Mouse (Mus musculus) regulatory T cell (primary cell): ENCODE results near the gene Rbms3.

ENCODE experiments used
- in situ Hi-C: fragments of 300-600 bp; cut with MboI, MseI; formaldehyde crosslinking; loops from one replicate; pipeline ENCODE4 v1.15.1; 2025; ENCODE audit warnings: high pct_unique_total_duplicates

Gene Rbms3

DNA sequence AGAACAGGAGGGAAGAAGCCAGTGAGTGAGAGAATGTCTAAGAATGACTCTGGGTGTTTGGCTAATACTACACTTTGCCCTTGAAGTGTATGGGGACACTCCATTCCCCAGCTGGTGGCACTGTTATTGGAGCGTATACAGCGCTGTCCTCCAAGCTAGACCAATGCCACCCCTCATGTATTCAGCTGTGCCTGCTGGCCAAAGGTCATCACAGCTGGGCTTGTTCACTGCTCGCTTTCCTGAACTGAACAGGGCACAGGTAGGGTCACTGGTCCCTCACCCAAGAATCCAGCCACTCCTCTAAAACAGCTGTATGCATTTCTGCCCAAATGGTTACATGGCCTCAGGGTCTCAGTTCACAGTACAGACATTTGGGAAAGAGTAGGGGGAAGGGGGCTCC lies 253.9 kb downstream of the Rbms3 start:
- in situ Hi-C loops, result no loop called here

DNA sequence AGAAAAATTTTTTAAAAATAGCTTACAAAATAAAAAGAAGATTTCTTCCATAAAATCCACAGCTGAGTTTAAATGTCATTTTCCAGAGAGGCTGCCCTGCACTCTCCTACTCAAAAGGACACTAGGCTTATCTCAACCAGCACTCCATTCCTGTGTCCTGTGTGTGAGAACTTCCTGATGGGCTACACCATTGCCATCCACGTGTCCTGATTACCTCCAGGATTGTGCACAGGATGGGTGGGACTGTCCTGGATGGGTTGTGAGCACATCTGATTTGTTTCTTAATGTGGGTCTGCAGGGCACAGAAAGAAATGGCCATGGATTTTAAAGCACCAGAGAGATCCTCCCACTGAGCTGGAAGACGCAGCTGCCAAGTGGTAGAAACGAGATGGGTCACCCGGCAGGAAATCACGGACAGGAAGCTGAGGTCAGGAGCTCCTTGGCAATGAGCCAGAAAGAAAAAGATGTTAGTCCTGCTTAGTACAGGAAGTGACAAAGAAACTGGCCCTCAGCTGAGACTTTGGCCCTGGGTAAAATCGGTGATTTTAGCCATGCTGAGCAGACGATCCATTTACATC lies 256.5 kb downstream of the Rbms3 start:
- in situ Hi-C loops, result no loop called here

DNA sequence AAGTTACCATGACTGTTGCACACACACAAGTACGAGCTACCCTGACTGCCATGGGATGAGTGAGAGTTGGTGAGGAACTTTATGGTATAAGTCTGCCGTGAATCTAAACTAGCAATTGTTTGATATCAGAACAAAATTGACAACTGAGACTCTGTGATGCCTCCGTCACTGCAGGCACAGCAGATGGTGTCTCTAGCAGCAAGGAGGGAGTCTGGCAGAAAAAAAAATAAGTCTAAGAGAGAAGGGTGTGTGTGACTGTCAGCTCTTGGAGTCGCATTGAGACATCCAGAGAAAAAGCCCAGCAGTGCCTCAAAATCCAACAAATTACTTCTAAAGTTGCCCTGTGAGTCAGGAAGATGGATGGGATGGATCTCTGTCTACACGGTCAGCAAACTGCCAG lies 257.7 kb downstream of the Rbms3 start:
- in situ Hi-C loops, result no loop called here

DNA sequence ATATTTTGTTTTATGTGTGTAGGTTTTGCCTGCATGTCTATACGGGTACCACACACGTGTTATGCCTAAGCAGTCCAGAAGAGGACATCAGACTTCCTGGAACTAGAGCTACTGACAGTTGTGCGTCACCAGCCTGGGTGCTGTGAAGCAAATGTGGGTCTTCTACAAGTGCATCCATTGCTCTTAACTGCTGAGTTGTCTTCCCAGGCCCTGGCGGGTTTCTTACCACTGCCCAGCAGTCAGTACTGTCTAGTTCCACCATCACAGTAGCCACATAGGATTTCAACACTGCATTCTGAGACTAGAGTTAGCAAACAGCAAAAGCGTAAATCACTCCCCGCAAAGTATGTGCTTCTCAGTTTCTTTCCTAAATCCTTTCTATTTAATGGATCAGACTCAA lies 259.6 kb downstream of the Rbms3 start:
- in situ Hi-C loops, result no loop called here

DNA sequence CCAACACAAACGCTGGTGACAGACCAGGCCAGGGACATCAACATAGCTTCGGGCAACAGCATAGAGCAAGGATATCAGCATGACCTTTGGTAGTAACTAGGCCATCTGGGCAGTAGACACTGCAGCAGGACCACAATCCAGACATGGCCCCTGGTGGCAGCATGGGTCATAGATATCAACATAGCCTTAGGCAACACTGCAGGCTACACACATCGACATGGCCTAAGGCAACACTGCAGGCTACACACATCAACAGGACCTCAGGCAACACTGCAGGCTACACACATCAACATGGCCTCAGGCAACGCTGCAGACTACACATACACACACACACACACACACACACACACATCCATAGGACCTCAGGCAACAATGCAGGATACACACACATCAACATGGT lies 261.7 kb downstream of the Rbms3 start:
- in situ Hi-C loops, result no loop called here

DNA sequence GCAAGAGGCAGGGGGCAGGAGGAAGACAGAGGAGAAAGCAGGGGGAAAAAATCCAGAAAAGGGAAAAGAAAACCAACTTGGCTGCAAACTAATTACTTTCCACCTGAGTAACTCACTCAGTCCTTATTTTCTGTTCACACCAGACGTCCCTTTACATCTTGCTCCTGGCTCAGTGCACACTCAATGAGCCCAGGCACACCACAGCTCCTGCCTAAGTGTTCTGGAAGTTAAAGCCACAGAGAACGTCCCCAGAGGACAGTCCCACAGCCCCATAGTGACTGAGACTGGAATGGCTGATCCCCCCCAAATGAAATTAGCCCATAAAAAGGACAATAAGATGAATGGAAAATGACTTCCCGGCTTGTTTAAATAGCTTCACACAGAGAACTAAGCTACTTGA lies 265.1 kb downstream of the Rbms3 start:
- in situ Hi-C loops, result no loop called here

DNA sequence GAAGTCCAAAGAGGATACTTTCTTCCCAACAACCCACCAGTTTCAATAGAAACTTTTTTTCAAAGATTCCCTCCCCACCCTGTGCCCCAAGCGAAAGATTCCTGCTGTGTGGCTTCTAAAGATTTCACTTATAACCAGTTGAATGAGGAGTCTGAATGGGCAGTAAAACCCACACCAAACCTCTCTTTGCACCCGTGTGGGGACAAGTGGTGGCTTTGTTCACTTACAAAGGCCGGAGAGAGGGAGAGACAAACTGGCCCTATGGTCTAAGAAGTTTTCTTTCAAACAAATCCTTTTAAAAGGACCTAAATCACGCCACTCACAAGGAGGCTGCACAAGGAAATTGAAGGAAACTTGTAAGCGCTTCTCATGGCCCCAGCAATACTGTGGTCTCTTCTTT lies 268.3 kb downstream of the Rbms3 start:
- in situ Hi-C loops, result no loop called here

DNA sequence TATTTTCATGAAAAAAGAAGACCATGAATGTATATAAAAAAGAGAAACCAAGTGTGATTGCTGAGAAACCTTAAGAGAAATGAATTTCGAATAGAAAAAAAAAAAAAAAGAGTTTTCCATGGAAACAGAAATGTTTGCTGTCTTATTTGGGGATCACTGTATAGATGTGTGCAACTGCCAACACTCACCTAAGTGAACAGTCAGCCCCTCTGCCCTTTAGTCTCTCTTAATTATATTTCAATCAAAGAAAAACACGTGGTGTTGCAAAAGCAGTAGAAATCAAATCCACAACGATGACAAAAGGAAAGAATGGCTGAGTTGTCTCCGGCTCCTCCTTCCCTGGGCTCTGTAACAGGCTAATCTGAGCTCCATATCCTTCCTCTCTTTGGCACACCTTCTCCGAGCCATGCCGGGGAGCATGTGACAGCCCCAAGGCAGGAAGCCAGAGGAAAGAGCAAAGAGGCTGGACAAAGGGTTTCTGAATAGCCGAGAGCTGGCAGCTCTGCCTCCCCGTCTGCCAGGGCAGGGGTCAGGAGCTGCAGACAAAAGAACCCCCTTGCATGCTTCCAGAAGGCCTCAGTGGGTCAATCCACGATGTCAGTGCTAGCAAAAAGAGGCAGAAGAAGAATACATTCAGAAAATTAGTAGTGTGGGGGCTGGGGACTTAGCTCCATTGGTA lies 272.8 kb downstream of the Rbms3 start:
- in situ Hi-C loops, result no loop called here

DNA sequence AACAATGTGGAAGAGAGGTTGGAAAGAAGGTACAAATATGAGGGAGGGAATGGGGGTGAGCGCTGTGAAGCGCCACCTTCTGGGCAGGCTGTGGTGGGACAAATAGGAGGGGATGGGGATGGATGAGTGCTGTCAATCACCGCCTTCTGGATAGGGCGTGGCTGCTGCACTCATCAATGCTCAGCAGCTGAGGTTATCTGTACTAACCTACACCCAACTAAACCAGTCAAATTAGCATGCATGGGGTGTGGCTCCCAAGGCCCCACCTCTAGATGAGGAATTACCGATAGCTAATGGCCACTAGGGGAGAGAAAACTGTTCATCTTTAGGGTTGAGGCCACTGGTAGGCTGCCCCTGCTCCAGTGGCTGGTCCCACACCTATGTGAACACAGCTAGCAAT lies 274.2 kb downstream of the Rbms3 start:
- in situ Hi-C loops, result no loop called here

DNA sequence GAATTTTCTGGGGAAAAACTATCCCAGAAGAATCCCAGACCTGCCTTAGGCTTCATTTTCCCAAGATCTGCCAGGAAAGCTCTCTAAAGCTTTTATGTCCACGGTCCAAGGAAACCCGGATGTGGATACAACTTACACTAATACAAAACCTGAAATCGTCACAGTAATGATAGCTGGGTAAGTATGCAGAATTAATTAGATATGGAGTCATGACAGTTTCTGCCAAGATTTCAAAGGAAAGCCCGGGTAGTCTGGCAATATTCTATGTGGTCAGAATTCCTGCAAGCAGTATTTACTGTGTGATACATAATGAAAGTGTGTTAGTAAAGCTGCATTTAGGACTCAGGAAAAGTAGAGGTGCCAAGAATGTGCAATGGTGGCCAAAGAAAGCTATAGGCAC lies 287.4 kb downstream of the Rbms3 start:
- in situ Hi-C loops, result no loop called here

DNA sequence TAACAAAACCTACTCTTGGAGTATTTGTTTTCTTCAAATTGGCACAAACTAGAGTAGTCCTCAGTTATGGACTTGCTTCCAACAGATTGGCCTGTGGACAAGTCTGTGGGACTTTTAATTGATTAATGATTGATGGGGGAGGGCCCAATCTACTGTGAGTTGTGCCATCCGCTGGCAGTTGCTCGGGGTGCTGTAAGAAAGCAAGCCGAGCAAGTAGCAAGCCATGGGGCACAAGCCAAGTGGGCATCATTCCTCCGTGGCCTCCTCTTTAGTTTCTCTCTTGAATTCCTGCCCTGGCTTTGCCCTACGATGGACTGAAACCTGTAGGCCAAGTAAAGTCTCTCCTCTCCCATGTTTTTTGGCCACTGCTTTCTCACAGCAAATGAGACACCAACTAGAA lies 299.0 kb downstream of the Rbms3 start:
- in situ Hi-C loops, result no loop called here

DNA sequence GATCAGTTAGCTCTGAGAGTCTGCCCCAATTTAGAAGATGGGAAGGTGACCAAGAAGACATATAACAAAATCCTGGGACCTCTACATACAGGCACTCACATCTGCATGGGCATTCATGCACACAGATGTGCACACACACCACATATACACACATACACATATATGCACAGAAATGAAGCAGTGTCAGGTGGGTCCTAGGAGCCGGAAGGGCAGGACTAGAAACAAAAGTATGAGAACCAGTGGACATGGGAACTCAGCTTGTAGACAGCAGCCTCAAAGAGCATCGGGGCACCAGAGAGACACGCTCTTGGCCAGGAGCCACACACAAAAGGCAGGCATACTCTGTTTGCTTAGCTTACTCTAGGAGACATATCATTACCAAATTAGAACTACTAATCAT lies 310.4 kb downstream of the Rbms3 start:
- in situ Hi-C loops, result no loop called here

DNA sequence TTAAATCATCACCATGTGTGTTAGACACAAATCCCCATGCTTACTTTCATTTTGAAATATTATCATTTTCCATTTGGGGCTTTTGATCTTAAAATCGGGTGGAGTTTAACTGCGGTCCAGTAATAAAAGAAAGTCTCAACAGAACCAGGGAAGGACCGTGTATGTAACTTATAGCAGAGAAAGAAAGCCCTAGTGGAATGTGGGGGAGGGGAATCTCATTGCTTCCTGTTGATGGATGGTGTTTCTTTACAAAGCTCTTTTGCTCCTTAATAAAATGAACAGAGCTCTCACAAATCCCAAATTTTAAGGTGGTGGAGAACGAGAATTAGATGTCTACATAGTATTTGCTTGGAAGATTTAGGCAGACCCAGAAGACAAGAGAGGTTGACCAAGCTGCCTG lies 311.3 kb downstream of the Rbms3 start:
- in situ Hi-C loops, result no loop called here

DNA sequence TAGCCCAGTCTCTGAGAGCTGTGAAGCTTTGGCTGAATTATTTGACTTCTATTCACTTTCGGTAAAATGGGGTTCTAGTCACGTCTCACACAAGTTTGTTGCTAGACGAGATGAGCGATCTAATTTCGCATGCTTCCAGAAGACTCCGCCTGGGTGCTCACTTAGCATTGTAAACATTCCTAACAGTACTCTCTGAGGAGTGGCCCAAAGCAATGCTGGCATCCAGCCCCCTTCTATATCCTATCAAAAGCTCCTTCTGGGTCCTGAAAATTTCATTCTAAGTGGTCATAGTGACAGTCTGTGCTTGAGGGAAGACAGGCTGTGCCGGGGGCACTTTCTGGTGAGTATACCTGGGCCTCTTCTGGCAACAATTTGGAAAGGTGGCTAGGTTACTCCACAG lies 312.5 kb downstream of the Rbms3 start:
- in situ Hi-C loops, result no loop called here

DNA sequence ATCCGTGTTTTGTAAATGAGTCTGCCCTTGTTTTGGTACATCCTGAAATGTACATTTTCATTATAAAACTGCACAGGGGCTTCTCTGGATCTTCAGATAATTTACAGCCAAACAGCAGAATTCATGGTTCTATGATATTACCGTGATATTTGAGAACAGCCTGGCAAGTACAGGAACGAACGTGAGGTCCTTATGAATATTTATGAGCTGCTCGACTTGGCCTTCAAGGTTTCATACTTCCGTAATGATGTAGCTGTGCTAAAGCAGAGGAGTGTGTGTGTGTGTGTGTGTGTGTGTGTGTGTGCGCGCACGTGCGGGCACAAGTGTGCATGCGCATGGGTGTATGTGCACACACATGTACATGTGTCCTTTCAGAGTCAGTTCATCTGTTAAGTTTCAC lies 316.1 kb downstream of the Rbms3 start:
- in situ Hi-C loops, result no loop called here

DNA sequence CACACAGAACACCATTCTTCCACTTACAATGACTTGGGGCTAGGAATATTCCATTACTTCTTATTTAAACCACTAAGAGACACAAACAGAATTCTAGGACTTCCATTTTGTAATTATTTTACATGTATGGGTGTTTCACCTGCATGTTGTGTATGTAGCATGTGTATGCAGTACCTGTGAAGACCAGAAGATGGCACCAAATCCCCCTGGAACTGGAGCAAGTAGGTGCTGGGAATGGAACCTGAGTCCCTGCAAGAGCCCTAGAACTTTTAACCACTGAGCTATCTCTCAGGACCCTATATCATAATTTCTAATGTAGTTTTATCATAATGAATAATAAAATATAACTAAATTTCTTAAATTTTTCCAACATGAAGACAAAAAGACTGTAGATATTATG lies 319.9 kb downstream of the Rbms3 start:
- in situ Hi-C loops, result no loop called here

DNA sequence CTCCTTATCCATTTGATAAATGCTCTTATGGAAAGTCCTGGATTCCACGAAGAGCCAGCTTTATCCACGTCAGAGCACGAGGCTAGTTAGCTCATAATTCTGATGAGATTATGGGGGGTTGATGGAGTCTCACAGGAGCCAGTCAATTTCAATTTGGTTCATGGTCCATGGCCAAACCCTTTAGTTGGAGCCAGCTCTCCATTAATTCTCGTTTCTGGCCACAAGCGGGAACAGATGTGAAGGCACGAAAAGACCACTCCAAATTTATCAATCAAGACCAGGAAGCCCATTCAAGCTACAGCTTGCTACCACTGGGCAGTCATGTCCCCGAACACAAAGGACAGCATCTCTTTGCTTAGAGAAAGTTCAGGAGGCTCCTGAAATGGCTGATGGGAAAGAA lies 330.7 kb downstream of the Rbms3 start:
- in situ Hi-C loops, result no loop called here

DNA sequence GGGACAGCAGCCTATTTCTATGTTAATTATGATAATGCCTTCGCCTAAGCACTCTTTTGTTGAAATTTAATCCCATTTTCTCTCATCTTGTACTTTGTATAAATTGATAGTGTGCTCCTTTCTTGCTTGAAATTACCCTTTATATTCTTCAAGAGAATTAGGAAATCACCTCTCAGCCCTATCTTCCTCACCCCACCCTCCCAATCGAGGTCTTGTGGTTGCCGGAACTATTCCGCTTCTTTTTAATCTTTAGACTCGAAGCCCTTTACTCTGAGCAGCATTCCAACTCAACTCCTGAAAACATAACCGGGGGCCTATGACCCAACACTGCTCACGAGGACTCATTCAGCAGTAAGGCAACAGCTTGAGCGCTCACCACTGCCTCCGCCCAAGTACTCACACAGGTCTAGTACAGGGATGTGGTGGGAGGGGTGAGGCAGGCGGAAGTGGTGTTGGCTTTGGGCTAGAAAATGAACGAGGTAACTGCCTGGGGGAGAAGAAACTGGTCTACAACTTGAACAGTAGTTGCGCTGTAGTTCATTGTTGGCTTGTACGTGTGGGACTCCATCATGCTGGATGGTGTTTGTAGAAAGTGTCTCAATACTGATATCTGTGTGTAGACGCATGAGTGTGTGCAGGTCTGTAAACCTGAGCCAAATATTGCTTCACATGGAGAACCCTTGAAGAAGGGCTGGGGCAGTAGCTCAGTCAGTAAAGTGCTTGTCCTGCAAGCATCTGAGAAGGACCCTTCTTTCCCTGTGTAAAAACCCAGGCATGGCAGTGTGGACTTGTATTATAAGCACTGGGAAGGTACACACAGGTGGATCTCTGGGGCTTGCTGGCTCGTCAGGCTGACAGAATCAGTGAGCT lies 331.8 kb downstream of the Rbms3 start:
- in situ Hi-C loops, result no loop called here

DNA sequence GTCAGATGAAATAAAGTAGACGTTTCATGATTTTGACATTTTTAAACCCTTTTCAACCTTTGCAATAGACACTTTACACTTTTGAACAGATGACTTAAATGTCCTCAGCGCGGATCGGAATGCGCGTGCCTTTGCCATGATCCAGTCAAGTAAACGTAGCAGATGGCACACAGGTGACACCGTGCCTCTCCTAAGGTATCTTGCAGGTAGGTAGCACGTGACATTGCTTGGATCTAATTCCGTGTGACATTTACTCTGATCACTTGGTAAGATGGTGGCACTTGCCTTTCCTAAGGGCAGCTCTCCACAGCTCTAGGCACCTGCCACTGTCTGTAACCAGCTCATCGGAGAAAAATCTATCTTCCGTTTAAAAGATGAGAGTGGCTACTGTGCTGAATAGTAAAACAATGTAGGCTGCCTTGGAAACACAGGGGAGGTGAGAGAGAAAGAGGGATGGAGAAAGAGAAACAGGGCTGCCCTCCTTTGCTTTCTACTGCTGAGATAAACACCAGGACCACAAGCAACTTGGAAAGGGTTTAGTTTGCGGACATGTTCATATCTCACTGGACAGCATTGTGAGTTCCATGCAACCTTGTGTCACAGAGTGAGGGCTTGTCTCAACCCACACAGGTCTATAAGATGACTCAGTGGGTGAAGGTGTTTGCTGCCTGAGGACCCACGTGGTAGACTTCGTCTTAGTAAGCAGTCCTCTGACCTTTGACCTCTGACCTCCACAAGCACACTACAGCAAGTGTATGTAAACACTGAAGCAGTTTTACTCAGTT lies 338.5 kb downstream of the Rbms3 start:
- in situ Hi-C loops, result no loop called here

DNA sequence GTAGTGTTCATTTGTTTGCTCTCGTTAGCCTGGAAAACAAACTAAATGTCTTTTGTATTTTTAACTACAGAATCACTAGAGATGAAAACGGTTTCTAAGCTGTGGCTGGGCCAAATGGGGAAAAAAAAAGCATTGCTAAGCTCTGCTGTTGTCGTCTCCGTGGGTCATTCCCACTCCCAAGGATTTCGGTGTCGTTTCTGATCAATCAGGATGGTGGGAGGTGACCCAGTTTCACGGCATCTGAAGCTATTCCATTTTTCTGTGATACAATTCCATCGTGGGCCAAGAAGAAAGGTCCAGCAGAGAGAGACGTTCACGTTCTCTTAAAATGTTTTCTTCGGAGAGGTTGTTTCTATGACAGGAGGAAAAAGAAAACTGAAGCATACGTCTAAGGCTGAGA lies 354.9 kb downstream of the Rbms3 start:
- in situ Hi-C loops, result no loop called here

DNA sequence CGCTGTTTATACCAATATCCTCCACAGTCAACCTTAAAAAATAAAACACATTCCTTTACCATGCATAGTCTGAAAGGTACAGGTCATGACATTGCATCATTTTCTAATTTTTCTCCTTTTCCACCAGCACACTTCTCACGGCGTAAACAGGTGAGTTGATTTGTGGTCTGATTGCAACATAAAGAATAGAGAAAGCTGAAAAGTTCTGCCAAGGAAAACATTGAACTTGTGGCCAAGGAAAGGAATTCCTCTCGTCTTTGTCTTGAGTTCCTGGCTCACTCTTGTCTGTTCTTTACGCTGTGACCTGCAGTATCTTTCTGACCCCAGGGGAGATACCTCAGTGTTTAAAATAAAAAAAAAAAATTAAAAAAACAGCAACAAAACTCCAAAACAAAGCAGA lies 370.1 kb downstream of the Rbms3 start:
- in situ Hi-C loops, result no loop called here

DNA sequence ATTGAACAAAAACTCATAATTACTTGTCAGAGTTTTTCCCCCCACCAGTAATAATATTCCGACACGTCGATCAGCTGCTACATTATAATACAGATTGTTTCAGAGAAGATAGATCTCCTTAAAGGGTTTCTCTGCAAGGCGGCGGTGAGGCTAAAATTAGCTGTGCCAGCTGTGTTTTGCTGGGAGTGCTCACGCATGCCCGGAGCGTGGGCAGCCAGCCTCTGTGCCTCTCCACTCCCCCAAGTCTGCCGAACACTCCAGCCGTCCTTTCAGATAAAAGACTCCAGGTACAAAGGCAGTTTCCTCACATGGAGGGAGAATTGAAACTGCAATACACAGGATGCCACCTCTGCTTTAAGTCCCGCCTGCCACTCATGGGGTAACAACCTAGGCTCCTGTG lies 376.4 kb downstream of the Rbms3 start:
- in situ Hi-C loops, result no loop called here
